Mouse (Mus musculus): ENCODE measurements around the gene Prkca.

DNA sequence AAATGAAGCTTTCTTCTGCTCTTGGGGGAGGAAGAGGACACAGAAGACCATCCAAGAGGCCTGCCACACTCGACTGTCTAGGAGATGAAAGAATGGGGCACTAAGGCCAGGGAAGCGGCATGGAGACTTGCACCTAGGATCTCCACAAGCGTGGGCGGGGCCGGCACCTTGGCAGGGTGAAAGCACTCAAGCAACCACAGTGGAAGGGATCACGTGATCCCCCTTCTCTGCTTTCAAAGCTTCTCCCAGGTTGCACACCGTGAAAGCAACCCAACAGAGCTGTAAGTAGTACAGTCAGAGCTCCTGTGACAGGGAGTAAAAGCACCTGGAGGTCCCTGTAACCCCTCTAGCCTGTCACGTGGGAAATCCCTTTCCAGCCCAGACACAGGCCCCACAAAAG is 72.4 kb downstream of the Prkca start:
- TF ChIP-seq CTCF (conservative IDR thresholded peaks at IDR 0.05; ENCODE audit: insufficient read depth, insufficient read length, low read depth, low read length), result no peak
- no peak for TF ChIP-seq POLR2A (IDR thresholded peaks at IDR 0.05; ENCODE audit: low read depth, low read length)
